Mouse (Mus musculus): Measurements from ENCODE around the gene Gm21746.
"Not testable (repeated sequence)": the region's sequence is repeated elsewhere in the genome, so short reads cannot be mapped to it uniquely, and the experiment has no call there.

Gene Gm21746

GRCm38 (mm10) chrY:6237895-6238294, at the start of gene Gm21746:
Gene Gm21746 (minus strand): TSS chrY:6237995.
- DNase-seq (ENCODE audit: low read depth, low spot score) = not testable (repeated sequence)

DNA sequence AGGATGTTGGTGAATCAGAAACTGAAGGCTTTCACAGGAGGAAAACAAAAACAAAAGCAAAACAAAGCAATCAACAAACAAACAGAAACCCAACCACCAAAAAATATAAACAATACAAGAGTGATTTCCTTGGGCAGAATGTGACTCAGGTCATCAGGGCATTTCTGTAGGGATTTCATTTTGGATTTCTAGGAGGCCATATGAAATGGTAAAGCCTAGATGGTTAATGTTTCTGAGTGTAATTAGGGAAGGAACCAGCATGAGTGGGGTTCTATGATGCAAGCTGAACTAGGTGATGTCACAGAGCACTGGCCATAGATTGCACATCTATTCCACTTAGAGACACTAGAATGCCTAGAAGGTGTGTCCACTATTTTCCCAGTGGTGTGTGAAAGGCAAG, 29.0 kb upstream of the Gm21746 start, which contains the start of gene Gm20873:
Gene Gm20873 (plus strand): TSS at position 301 of the 400 bp plus-strand sequence.
- DNase-seq (ENCODE audit: low read depth, low spot score) = not testable (repeated sequence)
